Mouse (Mus musculus): ENCODE data around the gene Osbp2. TPM values are rescaled to one million over a fixed set of nuclear protein-coding genes. Genes with fewer than 3 reads are reported as not detected.

Osbp2 gene
- polyA plus RNA-seq, 1 experiment from 2014 or later, result 1.6 TPM

Other genes starting within 250 kb of the Osbp2 start
- gene Morc2a, start 214.7 kb downstream of the Osbp2 start, polyA plus RNA-seq (2015; fragmentation: Nextera tagmentation; extraction: Ambion mirVana), result 18.1 and 19.2 TPM in 2 replicates
- gene 4921536K21Rik, start 31.2 kb upstream of the Osbp2 start, polyA plus RNA-seq (2015; fragmentation: Nextera tagmentation; extraction: Ambion mirVana), result 0.17 and 0.22 TPM in 2 replicates
- 13.0 and 13.1 TPM in 2 replicates for gene Dusp18, start 31.3 kb upstream of the Osbp2 start, polyA plus RNA-seq (2015; fragmentation: Nextera tagmentation; extraction: Ambion mirVana)
- gene Slc35e4, start 50.8 kb upstream of the Osbp2 start, polyA plus RNA-seq (2015; fragmentation: Nextera tagmentation; extraction: Ambion mirVana), result 4.2 and 4.3 TPM in 2 replicates
- gene Tcn2, start 68.3 kb upstream of the Osbp2 start, polyA plus RNA-seq (2015; fragmentation: Nextera tagmentation; extraction: Ambion mirVana), result 70.5 and 70.6 TPM in 2 replicates
- 50.0 and 57.9 TPM in 2 replicates for gene Pes1, start 100.1 kb upstream of the Osbp2 start, polyA plus RNA-seq (2015; fragmentation: Nextera tagmentation; extraction: Ambion mirVana)
- gene 4930556J24Rik, start 112.9 kb upstream of the Osbp2 start, polyA plus RNA-seq (2015; fragmentation: Nextera tagmentation; extraction: Ambion mirVana), result 0.12 TPM in 2 replicates
- gene Gal3st1, start 119.7 kb upstream of the Osbp2 start, polyA plus RNA-seq (2015; fragmentation: Nextera tagmentation; extraction: Ambion mirVana), result 0.74 and 1.4 TPM in 2 replicates
- 0.38 and 2.1 TPM in 2 replicates for gene Sec14l4, start 167.6 kb upstream of the Osbp2 start, polyA plus RNA-seq (2015; fragmentation: Nextera tagmentation; extraction: Ambion mirVana)
- 2.1 and 4.8 TPM in 2 replicates for gene Sec14l3, start 200.9 kb upstream of the Osbp2 start, polyA plus RNA-seq (2015; fragmentation: Nextera tagmentation; extraction: Ambion mirVana)
- gene Mtfp1, start 231.5 kb upstream of the Osbp2 start, polyA plus RNA-seq (2015; fragmentation: Nextera tagmentation; extraction: Ambion mirVana), result 41.6 and 42.5 TPM in 2 replicates